Mouse (Mus musculus) kidney, postnatal 25 days (tissue): ENCODE measurements around the gene Hikeshi.

Experiments used
- DNase-seq, 2 experiments: peaks; one replicate each; pipeline ENCODE4 v3.0.0; 2021; ENCODE audit warnings: mixed read lengths in 2 of 2

Hikeshi gene

DNA sequence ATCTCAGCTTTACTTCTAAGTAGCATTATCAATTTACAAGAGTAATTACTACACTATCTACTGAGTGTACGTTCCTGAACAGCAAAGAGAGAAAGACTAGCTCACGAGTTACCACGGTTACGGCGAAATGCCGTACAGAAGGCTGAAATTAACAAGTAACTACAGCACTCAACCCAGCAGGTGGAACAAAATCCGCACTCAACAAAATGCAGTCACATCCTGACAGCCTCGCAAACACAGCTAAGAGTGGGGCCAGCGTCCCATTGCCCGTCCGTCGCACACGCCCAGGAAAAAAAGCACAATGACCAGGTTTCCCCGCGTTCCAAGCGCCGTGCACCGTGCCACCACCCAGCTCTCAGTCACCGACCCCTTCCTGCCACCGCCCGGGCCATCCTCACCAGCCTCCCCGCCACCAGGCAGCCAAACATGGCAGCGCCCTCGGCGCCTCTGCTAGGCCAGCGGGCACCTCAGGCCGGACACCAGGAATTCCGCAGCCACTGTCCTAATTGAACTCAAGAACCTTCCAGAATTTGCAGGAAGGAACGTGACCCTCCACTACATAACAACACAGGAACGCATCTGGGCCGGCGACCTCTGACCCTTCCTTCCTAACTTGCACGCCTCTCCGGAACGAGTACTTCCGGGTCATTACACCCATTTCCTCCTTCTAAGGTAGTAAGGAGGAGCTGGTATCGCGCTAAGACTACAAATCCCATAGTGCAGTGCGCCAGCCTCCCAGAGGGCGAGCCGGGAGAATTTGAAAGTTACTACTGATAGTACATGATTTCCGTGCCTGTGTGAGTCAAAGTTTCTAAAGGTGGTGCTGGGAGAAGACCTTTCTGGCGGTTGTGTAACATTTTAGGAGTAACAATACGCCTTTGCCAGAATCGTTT is at the start of gene Hikeshi:
Gene Hikeshi, minus strand, starts transcription at position 634 of the 893 bp plus-strand sequence.
- peak; percentile 97 to 98 for DNase-seq

DNA sequence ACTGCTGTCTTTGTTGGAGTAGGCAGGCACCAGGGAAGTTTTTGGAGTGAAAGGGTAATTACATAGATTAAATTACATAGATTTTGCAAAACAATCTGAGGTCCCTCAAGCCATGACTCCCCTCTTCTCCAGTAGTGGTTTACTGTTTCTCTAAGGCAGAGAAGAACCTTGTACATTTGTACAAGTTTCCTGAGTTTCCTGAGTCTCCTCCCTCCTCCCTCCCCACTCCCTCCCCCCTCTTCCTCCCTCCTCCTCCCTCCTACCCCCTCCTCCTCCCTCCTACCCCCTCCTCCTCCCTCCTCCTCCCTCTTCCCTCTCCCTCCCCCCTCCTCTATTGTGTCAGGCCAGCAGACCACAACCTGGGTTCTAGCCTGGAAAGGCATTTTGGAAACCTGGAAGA is 43.4 kb upstream of the Hikeshi start:
- DNase-seq = no peak

DNA sequence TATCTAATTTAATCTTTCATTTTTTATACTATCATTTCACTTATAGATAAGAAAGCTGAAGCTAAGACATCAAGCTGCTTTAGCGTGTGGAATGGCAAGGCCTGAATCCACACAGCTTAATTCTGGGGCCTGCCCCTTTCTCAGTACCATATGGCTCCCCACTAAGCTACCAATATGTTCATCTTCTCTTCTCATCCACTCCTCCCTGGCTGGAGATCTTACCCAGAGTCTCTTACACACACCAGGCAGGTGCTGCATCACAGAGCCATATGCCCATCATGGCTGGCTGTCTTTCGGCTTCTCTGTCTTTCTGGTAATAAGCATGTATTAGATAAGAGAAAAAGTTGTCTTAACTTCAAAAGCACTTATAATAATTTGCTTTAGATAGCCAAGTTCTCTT is 42.4 kb upstream of the Hikeshi start:
- no peak for DNase-seq

DNA sequence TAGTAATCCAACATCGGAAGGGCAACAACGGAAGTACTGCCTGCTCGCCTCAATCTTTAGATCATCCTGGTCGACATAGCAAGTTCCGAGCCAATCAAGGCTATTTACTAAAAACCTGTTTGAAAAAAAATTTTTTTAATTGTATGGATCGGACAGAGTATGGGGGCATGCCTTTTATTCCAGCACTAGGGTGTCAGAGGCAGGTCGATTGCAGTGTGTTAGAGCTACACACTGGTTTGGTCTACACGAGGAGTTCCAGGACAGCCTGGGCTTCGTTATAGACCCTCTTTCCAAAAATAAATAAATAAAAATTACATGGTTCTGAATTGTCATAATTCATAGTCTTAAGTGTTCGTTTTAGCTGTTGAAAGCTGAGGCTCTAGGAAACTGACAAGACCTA is 40.6 kb upstream of the Hikeshi start:
- DNase-seq = no peak

DNA sequence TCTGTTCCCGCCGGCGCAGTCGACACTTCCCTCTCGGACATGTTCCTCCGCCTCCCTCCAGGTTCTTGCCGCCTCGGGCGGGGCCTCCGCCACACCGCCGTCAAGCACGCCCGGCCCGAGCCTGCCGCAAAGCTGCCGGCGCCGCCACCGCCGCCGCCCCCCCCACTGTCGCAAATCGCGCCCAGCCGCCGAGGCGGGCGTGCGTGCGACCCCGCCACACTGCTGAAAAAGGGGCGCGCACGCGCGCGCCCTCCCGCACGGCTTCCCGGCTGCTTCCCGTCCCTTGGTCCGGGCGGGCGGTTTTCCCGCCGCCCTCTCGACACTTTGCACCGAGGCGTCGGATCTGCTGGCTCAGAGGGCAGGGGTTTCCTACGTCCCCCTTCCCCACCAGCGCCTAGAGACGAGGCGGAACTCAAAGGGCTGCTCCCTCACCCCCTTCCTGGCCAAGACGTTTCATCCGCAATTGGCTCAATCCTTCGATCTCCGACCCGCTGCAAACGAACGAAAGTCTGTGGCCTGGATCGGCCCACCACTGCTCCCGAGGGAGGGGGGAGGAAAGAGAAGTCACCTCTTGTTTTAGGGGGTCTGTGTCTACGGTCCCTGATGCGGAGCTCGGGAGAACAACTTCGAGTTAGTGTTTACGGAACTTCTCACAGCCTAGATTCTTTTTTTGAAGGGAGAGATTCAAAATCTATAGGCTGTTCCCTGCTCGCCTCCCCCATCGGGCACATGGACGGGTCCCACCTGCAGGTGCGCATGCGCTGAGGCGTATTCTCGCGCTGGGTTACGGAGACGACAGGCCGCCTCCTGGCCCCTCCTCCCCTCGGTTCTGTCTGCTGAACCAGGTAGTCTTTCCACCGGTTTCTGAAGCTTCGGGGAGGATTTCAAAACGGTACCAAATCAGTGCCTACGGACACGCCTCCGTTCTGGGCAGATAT is 39.8 kb upstream of the Hikeshi start, which contains the start of gene Eed:
Gene Eed, minus strand, starts transcription at position 499 of the 938 bp plus-strand sequence.
- peak; percentile 96 to 97 for DNase-seq

DNA sequence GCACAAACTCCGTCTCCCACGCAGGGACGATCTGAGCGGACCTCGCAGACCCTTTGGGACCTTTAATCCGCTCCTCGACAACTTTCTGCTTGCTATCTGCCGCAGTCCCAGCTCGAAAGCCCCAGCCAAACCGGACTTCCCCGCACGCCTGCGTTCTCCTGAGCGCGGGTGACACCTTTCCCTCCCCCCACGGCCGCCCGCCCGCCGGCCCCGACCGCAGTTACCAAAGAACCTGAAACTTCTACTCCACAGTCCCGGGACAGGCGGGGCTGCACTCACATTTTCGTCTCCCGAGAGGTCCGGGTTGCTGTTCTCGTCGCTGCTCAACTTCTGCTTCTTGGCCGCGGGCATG is 39.1 kb upstream of the Hikeshi start:
- no peak for DNase-seq

DNA sequence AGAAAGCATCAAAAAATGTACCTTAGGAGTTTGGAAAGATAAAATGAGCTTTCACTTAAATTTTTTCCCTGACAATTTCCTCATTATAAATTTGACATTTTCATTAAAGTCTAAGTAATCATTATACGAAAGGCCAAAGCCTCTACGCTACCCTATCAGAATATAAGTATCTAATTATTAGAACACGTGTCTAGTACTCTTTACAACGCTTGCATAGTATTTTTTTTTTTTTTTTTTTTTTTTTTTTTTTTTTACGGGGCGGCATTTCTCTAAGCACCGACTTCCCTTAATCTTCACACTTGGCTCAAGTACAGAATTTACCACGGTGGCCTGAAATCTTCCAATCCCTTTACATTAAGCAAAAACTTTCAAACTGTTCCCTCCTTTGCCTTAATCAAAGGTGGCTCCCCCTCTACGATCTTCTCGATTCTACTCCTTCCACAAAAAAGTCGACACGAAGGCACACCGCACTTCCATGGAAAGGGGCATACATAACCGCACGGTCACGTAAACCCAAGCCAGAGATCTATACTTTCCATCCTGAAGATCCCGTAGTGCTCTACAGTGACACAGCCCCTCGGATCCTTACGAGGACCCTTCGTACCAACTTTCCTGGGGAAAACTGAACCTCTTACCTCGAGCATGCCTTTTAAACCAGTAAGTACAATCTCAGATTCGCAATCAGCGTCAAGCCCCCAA is 38.6 kb upstream of the Hikeshi start:
- DNase-seq = no peak

DNA sequence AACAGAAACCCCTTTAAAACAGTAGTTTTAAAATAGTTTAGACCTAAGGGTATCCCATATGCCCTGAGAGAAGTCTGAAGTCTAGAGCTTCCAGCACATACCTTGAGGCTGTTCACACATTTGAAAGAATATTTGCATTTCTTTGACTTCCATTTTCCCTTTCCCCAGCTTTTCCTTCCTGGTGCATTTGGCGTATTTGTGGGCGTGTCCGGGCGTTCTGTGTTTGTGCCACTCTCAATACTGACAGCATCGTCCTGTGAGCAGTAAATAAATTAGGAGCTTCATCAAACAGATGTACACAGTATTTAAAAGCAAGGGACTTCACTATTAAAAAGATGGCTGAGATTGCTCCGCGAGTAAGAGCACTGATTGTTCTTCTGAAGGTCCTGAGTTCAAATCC is 35.8 kb upstream of the Hikeshi start:
- DNase-seq = no peak

DNA sequence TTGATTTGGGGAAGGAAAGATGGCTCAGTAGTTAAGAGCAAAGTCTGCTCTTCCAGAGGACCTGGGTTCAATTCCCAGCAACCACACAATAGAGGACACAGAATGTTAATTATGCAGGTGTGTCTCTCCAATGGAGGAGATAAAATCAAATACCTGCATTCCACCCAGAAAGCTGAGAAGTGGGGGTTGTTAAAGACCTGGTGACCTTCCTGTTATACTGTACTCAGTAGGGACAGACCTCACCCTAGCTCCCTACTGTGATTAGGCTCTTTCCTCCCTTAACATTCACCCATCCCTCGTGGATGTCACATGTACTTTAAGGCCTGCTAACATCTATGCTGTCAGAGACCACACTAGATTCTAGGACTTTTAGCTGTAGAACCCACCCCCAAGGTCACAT is 34.6 kb upstream of the Hikeshi start:
- no peak for DNase-seq

DNA sequence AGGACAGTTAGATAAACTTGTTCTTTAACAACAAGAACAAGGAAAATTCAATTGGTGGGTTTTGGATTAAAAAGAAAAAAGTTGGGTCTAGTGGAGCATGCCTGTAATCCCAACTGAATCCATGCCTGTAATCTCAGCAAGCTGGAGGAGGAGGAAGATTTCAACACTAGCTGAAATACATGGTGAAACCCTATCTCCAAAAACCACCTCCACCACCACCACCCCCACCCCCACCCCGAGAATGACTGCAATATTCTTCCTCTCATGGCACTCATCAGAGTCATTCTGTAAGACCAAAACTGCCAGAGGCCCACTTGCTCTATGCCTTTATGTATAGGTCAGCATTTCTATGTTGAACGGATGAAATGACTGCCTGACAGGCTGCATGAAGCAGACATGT is 26.2 kb upstream of the Hikeshi start:
- no peak for DNase-seq

DNA sequence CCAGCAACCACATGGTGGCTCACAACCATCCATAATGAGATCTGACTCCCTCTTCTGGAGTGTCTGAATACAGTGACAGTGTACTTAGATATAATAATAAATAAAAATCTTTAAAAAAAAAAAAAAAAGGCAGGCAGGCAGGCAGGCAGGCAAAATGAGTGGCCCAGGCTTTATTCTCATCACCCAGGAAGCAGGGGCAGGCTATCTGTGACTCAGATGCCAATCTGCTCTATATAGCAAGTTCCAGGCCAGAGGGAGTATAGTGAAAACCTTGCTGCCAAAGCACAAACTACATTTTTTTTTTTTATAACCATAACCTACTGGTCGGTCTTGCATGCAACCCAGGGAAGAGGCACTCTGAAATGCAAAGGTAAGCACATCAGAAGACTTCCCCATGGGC is 25.8 kb upstream of the Hikeshi start:
- DNase-seq = no peak

DNA sequence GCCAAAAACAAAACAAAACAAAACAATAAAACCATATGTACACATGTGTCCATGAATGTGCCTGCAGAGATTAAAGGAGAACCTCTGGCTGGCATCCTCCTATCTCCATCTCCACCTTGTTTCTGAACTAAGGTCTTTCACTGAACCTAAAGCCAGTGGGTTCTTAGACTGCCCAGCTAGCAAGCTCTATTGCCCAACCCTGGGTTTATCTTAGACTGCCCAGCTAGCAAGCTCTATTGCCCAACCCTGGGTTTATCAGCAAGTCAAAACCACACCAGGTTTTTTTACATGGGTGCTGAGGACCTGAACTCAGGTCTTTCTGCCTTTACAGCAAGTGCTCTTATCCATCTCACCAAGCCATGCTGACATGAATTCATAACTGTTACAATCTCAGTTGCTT is 22.1 kb upstream of the Hikeshi start:
- no peak for DNase-seq

DNA sequence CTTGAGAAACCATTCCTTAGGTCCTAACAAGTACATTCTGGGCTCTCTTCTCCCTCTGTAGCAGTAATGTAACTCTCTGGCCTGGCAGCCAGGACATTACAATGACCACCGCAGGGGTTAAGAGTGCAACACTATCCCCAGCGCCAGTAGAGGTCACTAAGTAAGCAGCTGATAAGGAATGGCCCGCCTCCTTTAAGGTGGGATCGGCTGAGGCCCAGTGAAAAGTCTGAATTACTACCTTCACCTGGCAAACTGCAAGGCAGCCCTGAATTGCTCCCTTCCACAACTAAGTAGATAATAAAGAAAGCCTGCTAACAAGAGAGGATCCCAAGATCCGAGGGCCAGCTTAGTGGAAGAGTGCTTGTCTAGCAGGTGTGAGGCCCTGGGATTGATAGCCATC is 16.3 kb upstream of the Hikeshi start:
- no peak for DNase-seq

DNA sequence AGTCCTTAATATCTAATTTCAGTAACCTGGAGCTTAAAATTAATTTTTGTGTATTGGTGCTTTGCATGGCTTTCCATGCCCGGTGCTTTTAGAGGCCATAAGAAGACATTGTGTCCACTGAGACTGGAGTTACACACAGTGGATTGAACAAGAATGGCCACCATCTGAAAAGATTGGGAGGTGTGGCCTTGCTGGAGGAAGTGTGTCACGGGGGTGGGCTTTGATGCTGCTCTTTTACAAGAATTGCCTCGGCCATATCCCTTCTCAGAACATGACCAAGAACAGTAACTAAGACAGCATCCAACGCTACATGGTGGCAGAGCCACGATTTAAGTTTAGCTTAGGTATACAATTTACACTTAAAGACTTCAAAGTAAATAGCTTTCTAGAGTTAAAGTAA is 13.3 kb upstream of the Hikeshi start:
- no peak for DNase-seq

DNA sequence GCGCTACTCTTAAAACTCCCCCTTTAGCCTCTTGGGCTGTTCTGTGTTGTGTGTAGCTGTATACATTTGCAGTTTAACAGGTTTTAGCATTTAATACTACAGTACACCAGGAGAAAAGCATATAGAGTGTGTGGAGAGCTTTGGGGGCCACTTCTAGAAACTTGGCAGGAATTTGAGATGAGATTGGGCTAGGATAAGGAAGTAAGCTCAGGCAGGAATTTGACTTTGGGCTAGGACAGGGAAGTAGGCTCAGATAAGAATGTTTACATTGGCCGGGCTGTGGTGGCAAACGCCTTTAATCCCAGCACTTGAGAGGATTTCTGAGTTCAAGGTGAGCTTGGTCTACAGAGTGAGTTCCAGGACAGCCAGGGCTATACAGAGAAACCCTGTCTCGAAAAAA is 8.4 kb upstream of the Hikeshi start:
- no peak for DNase-seq

DNA sequence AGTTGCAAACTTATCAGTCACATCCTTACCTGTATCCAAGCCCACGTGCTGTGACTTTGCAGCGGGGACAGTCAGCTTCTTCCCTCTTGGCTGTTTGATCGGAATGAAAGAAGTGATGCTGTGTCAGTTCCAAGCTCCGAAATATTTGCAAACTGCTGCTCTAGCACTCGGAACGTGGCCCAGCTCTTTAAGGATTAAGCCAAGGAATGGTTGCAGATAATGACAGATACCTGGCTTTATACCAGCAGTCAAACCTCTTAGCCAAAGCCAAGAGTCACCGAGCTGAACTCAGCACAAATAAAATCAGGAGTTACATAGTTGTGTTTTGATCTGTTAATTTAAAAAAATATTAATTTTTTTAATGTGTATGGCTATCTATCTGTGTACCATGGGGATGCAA is 7.0 kb upstream of the Hikeshi start:
- no peak for DNase-seq

DNA sequence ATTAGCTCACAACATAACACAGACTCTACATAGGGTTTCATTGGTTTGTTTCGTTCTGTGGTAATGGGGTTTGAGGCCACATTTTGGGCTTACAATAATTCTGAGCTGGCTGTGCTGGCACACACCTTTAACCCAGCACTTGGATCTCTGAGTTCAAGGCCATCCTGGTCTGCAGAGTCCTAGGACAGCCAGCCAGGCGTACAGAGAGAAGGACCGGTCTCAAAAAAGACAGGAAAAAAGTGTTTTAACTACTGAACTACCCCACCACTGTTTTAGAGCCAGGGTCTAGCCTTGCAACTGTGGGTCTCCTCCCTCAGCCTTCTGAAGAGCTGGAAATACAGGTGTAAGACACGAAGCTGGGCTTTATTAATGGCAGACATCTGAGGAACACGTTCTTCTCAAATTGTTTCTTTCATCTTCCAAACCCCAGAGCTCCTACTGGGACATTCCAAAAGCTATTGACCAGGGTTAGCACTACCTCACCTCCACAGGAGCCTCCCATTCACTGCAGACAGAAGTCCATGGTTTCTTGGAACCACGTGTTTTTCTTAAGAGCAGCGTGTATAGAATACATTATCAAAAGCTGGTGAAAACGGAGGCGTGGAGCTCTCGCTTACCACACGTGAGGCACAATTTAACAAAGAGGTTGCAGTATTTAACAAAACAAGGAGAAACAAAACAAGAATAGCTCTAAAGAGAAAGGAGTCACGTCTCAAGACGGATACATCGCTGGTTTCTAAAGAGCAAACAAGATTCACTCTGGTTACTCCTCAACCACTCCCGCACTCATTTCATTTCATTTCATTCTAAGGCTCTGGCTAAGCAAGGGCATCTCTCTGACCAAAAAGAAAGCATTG is 1.3 kb downstream of the Hikeshi start:
- no peak for DNase-seq

DNA sequence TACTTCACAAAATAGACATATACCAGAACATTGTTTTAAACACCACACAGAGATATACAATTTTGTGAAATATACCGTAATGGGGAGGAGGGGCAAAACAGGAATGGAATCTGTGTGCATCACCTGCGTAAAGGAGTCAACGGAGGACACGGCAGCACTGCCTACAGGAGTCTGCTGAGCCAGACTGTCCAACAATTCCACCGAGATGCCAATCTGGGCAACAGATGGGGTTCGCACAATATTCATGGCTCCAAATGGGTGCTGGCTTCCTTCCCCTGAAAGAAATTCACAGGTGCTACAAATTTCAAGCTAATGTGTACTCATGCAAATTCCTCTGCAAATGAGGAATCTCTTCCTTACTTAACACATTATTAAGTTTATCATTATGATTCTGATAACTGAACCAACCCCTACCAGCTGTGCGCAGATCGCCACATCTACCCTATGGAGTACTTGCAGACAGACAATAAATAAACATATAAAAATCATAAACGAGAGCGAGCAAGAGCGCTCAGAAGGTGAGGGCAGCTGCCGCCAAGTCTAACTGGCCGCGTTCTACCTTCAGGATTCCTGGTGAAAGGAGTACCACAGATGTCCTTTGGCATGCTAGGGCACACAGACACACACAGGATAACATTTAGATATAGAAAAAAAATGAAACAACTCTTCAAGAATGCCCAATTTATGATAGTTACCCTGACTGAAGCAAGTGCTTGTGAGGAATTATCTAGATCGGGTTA is 17.4 kb downstream of the Hikeshi start:
- DNase-seq = no peak

DNA sequence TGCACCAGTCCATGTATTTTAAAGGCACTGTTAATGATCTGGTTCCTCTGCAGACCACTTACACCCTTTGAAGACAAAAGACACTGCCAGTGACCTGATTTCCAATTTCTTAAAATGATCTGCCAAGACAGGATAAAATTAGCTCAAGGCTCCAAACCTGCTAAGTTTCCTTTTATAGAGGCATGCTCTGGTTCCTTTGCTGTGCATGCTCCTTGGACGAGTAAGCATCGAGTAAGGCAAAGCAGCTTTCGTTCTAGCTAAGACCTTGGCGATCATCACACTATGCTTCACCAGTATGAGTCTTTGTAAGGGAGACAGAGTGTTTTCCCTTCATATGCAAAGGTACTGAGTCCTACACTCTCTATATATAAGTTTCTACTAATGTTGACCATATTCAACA is 23.2 kb downstream of the Hikeshi start:
- DNase-seq = no peak

DNA sequence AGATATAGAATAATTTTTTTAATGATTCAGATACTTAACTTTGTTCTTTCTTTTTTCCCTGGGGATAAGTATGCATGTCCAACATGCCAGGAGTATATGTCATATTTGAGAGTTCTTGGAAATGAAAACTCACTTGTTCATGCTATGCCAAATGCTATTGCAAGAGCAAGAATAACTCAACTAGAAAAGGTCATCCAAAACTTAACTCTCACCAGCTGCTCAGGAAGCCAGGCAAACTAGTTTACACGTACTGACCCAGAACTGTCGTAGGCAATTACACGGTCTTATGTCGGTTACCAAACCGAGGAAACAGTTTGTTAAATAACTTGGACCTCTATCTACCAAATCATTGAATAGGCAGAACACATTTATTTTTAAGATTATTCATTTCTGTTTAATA is 24.3 kb downstream of the Hikeshi start:
- no peak for DNase-seq

DNA sequence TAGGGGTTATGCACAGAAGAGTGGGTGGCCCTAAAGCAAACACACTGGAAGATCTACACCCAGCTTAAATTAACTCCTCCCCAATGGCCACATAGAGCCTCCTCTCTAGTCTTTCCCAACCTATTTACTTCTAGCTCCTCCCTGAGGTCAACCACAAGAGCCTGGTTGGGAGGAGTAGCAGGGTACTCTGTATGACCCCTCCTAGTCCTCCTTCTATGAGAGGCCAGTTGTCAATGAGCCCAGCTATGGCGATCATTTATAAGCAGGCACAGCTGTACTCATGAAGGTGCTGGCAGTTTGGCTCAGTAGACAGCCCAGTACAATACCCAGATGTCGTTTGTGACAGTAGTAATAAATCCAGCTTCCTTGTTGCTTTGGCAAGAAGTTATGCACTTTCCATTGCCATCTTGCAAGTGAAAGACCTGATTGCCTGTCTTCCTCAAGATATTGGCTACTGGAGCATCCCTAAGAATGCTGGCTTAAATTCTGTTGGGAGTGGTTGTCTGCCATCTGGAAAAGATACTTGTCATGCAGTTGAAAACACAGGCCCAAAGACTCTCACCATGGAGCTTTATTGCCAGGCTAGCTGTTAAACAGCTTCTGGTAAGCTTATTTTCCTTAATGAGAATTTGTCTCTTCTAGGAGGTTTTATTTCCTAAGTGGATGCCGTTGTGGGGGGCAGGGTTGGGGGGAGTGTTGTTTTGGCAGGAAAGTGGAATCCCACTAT is 27.4 kb downstream of the Hikeshi start:
- DNase-seq = no peak
